Mouse (Mus musculus): ENCODE results near the gene Zfp672. TPM values are rescaled to one million over a fixed set of nuclear protein-coding genes. Genes with fewer than 3 reads are reported as not detected.

Zfp672 gene
- polyA plus RNA-seq, 1 experiment: 17.5 TPM

DNA sequence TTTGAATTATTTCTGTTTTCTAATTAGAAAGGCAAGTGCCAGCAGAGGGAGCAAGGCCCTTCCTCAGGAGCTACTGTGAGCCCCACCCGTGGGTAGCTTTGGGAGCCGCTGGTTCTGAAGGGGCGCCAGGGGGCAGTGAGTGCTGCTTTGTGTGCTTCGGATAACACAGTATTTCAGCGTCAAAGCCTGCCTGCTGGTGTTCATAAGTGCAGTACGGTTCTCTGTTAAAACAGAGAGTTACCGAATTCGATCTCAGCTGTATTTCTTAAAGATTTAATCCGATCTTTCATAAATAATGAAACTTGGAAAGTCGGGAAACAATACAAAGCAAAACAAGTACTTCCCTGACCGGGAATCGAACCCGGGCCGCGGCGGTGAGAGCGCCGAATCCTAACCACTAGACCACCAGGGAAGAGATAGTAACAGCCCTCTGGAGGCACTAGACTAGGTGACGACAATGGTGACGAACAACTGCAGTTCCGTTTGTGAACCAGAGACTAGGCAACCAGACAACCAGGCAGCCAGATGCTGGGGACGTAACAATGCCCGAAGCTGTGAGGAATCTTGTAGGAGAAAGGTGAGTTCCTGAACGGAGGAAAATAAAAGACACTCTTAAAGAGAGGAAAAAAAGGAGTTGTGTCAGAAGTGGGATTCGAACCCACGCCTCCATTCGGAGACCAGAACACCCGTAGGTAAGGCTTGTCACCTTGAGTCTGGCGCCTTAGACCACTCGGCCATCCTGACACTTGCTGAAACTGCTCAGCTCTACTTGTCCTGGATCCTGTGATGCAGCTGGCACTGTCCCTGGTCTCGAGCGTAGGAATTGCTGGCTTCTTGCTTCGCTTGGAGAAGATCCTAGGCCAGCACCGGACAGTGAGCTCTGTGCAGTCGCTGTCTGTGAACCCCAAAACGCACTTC, 28.0 kb downstream of the Zfp672 start:
- no peaks in the 10 kb centered on the region for H3K36me3 ChIP-seq (ENCODE audit: control insufficient read depth, insufficient read depth, low read length)
- H3K27me3 ChIP-seq (ENCODE audit: control insufficient read depth, insufficient read depth, low read length): no peaks in the 10 kb centered on the region
- peak; percentile 51; the same call in 1 of the 2 replicates for TF ChIP-seq POLR2A (IDR thresholded peaks at IDR 0.05; ENCODE audit: low read depth, low read length)
- peak; percentile 91 for TF ChIP-seq CTCF (IDR thresholded peaks at IDR 0.05; ENCODE audit: extremely low read depth, insufficient read length, insufficient replicate concordance, low read depth, low read length)
- peaks cover 2% of the 10 kb centered on the region for H3K4me1 ChIP-seq (ENCODE audit: control insufficient read depth, insufficient read depth, insufficient read length, low read length)
- peak overlapping the region; percentile 88 for H3K4me3 ChIP-seq (ENCODE audit: low read depth, low read length)
- peak overlapping the region; percentile 78 for H3K27ac ChIP-seq (ENCODE audit: insufficient read depth, low read depth, low read length)
- under 1% methylated on average over 36 of the region's 36 CpGs for WGBS

DNA sequence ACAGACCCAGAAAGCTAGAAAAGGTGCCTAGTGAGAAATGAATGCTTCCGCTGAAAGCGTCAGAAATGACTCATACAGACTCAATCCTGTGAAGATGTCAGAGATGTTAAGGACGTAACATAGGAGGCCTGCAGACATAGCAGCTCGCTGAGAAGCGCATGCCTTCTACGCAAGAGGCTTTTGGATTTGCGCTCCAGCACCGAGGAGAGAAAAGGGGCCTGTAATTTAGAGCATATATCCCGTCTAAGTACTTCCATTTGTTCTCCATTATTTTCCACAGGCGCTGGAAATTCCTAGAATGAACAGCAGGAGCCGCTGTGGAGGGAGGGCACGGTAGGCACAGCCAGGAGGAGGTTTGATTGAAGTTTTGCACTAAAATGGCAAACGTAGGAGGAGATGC, 29.1 kb downstream of the Zfp672 start:
- no peaks in the 10 kb centered on the region for H3K27me3 ChIP-seq (ENCODE audit: control insufficient read depth, insufficient read depth, low read length)
- WGBS: 16% methylated on average over 13 of the region's 13 CpGs
- no peaks in the 10 kb centered on the region for H3K4me1 ChIP-seq (ENCODE audit: control insufficient read depth, insufficient read depth, insufficient read length, low read length)
- TF ChIP-seq CTCF (IDR thresholded peaks at IDR 0.05; ENCODE audit: extremely low read depth, insufficient read length, insufficient replicate concordance, low read depth, low read length) (peak; percentile 92; the same call in 1 of the 2 replicates), POLR2A (IDR thresholded peaks at IDR 0.05; ENCODE audit: low read depth, low read length) (no peak)
- no peak overlapping the region for H3K27ac ChIP-seq (ENCODE audit: insufficient read depth, low read depth, low read length)
- no peaks in the 10 kb centered on the region for H3K36me3 ChIP-seq (ENCODE audit: control insufficient read depth, insufficient read depth, low read length)
- H3K4me3 ChIP-seq (ENCODE audit: low read depth, low read length): peak overlapping the region; percentile 27; the same call in 1 of the 2 replicates

DNA sequence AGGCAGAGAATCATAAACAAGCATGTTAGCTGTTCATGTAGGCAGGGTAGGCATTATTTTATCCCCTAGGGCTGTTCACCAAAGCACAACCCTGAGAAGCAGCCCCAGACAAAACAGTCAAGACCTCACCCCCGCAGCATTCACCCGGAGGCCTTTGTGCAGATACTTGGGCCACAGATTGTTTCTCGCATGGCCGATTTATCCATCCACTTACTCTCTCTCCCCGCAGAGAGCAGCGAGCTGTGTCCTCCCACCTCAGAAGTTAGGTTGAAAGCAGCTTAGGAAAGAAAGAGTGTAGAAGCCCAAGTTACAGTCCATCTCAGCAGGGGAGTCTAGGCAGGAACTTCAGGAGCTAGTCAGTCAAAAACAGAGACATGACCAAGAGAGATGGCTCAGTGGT, 32.7 kb downstream of the Zfp672 start:
- WGBS: 87% methylated on average over 6 of the region's 6 CpGs
- no peak overlapping the region for H3K4me3 ChIP-seq (ENCODE audit: low read depth, low read length)
- no peak for TF ChIP-seq POLR2A (IDR thresholded peaks at IDR 0.05; ENCODE audit: low read depth, low read length)
- TF ChIP-seq CTCF (IDR thresholded peaks at IDR 0.05; ENCODE audit: extremely low read depth, insufficient read length, insufficient replicate concordance, low read depth, low read length): no peak
- H3K4me1 ChIP-seq (ENCODE audit: control insufficient read depth, insufficient read depth, insufficient read length, low read length): no peaks in the 10 kb centered on the region
- H3K27me3 ChIP-seq (ENCODE audit: control insufficient read depth, insufficient read depth, low read length): no peaks in the 10 kb centered on the region
- no peaks in the 10 kb centered on the region for H3K36me3 ChIP-seq (ENCODE audit: control insufficient read depth, insufficient read depth, low read length)
- H3K27ac ChIP-seq (ENCODE audit: insufficient read depth, low read depth, low read length): no peak overlapping the region

DNA sequence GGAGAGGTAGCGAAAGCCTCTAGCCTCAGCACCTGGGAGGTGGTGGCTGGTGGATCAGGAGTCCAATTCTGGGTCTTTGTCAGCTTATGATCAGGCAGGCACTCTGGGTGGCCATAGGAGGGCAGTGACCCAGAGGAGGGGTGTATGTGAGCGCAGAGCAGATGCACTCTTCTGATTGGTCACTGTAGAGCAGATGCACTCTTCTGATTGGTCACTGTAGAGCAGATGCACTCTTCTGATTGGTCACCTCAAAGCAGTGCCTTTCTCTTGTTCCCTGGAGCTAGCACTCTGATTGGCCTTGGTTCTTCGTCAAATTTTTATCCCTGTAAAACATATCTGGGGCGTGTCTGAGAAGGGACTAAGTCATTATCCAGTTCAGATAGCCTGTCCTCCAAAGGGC, 37.3 kb downstream of the Zfp672 start:
- WGBS: 59% methylated on average over 4 of the region's 4 CpGs
- TF ChIP-seq CTCF (IDR thresholded peaks at IDR 0.05; ENCODE audit: extremely low read depth, insufficient read length, insufficient replicate concordance, low read depth, low read length) (no peak), POLR2A (IDR thresholded peaks at IDR 0.05; ENCODE audit: low read depth, low read length) (no peak)
- H3K4me1 ChIP-seq (ENCODE audit: control insufficient read depth, insufficient read depth, insufficient read length, low read length): no peaks in the 10 kb centered on the region
- no peaks in the 10 kb centered on the region for H3K27me3 ChIP-seq (ENCODE audit: control insufficient read depth, insufficient read depth, low read length)
- no peaks in the 10 kb centered on the region for H3K36me3 ChIP-seq (ENCODE audit: control insufficient read depth, insufficient read depth, low read length)
- H3K27ac ChIP-seq (ENCODE audit: insufficient read depth, low read depth, low read length): no peak overlapping the region
- no peak overlapping the region for H3K4me3 ChIP-seq (ENCODE audit: low read depth, low read length)

DNA sequence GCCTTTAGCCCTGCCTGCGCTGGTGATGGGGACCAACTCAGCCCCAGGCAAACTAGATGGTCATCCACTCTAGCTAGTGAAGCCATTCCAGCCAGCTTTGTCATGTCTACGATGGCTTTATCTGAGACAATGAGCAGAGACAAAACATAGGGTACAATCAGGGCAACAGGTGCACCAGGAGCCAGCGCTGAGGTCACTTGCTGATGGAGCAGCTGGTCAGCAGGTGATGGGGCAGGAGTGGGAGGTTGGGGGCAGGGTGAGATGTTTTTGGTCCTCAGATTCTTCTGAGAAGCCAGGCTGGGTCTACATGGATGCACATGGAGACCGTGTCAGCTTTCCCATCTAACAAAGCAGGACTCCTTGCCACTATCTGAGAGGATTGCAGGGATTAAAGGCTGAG, 39.3 kb downstream of the Zfp672 start:
- H3K27ac ChIP-seq (ENCODE audit: insufficient read depth, low read depth, low read length): no peak overlapping the region
- no peak for TF ChIP-seq CTCF (IDR thresholded peaks at IDR 0.05; ENCODE audit: extremely low read depth, insufficient read length, insufficient replicate concordance, low read depth, low read length)
- no peak for TF ChIP-seq POLR2A (IDR thresholded peaks at IDR 0.05; ENCODE audit: low read depth, low read length)
- peaks cover 4% of the 10 kb centered on the region; the same call in 1 of the 2 replicates for H3K27me3 ChIP-seq (ENCODE audit: control insufficient read depth, insufficient read depth, low read length)
- H3K4me1 ChIP-seq (ENCODE audit: control insufficient read depth, insufficient read depth, insufficient read length, low read length): no peaks in the 10 kb centered on the region
- H3K36me3 ChIP-seq (ENCODE audit: control insufficient read depth, insufficient read depth, low read length): no peaks in the 10 kb centered on the region
- WGBS: 82% methylated on average over 4 of the region's 4 CpGs
- H3K4me3 ChIP-seq (ENCODE audit: low read depth, low read length): no peak overlapping the region

DNA sequence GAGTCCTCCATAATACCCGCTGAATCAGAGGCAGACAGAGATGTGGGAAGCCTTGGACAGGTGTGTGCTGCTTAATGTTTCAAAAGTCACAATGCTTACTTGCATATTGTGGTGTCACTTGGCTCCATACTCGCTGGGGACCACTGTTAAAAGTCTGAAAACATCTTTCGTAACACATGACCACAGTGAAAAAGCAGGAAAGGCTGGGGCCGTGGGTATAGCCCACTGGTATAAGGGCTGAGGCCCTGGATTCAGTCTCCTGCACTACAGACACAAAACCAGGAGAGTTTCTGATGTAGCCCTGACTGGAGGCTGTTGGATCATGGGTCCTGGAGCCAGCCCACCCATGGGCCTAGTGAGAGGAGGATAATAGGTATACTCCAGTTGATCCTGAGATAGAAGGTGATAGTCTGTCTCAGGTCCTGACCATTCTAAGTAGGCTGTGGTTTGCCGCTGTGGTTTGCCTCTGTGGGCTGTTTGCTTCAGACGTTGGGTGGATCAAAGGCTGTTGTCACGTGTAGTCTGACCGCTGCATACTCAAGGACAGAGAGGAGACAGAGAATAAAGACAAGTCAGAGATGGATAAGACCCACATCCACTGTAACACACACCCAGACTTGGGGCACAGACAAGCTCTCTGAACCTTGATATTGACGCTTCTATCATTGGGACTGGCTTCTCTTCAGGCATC, 40.0 kb downstream of the Zfp672 start:
- no peak for TF ChIP-seq POLR2A (IDR thresholded peaks at IDR 0.05; ENCODE audit: low read depth, low read length)
- no peak for TF ChIP-seq CTCF (IDR thresholded peaks at IDR 0.05; ENCODE audit: extremely low read depth, insufficient read length, insufficient replicate concordance, low read depth, low read length)
- peaks cover 4% of the 10 kb centered on the region; the same call in 1 of the 2 replicates for H3K27me3 ChIP-seq (ENCODE audit: control insufficient read depth, insufficient read depth, low read length)
- no peaks in the 10 kb centered on the region for H3K36me3 ChIP-seq (ENCODE audit: control insufficient read depth, insufficient read depth, low read length)
- H3K27ac ChIP-seq (ENCODE audit: insufficient read depth, low read depth, low read length): no peak overlapping the region
- no peak overlapping the region for H3K4me3 ChIP-seq (ENCODE audit: low read depth, low read length)
- 60% methylated on average over 9 of the region's 9 CpGs for WGBS
- H3K4me1 ChIP-seq (ENCODE audit: control insufficient read depth, insufficient read depth, insufficient read length, low read length): no peaks in the 10 kb centered on the region

DNA sequence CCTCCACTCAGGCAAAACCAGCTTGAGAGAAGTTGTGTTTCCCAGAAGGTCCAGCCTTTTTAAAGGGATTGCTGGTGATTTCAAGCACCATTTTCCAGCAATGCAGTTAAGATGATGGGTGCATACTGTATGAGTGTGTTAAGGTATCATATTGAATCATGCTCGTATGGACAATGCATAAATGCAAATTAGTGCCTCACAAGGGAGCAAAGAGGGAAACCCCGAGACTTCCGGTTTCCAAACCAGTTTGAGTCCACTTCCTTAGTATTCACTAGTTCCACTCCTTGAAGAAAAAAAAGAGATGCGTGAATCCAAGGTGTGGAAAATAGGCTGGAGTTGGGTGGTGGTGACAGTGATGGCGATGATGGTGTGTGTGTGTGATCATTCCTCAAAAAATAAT, 47.6 kb downstream of the Zfp672 start:
- H3K27ac ChIP-seq (ENCODE audit: insufficient read depth, low read depth, low read length): no peak overlapping the region
- peaks cover 3% of the 10 kb centered on the region; the same call in 1 of the 2 replicates for H3K27me3 ChIP-seq (ENCODE audit: control insufficient read depth, insufficient read depth, low read length)
- no peak for TF ChIP-seq POLR2A (IDR thresholded peaks at IDR 0.05; ENCODE audit: low read depth, low read length)
- no peak for TF ChIP-seq CTCF (IDR thresholded peaks at IDR 0.05; ENCODE audit: extremely low read depth, insufficient read length, insufficient replicate concordance, low read depth, low read length)
- 70% methylated on average over 5 of the region's 5 CpGs for WGBS
- no peaks in the 10 kb centered on the region for H3K4me1 ChIP-seq (ENCODE audit: control insufficient read depth, insufficient read depth, insufficient read length, low read length)
- no peaks in the 10 kb centered on the region for H3K36me3 ChIP-seq (ENCODE audit: control insufficient read depth, insufficient read depth, low read length)
- H3K4me3 ChIP-seq (ENCODE audit: low read depth, low read length): no peak overlapping the region

All from small intestine, adult 2 months (tissue).